Mouse (Mus musculus): Measurements from ENCODE around the gene Gm43518. TPM values are rescaled to one million over a fixed set of nuclear protein-coding genes. Genes with fewer than 3 reads are reported as not detected.

Gm43518 gene
- 2.0 TPM in 1 of 2 replicates, not detected in the other for polyA plus RNA-seq (2012; rRNA removed; ENCODE audit: low replicate concordance)

GRCm38 (mm10) chr5:123927118-123927517, at the start of gene Gm43518:
TSS of gene Gm43518 (plus strand) at chr5:123927418.

DNA sequence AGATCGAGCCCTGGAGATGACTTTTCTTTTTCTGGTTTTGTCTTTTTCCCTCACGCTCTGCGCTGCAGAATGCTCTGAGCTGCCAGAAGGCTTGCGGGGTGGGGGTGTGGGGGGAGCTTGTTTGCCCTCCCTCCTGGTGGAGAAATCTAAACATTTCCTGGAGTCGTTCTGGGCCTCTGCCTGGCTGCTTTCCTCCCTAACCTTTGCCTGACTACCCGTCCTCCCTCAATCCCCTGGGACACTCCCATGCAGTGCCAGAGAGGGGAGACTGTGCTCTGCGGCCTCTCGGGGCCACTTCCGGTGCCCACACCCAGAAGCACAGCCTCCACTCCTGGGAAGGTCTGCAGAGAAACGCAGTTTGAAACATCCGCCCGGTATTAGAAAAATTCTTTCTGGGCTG, 47.3 kb upstream of the Gm43518 start, which contains the start of gene Hcar1:
TSS of gene Hcar1 (minus strand) at position 93 of the 400 bp plus-strand sequence.

GRCm38 (mm10) chr5:123906976-123907630, 20.1 kb upstream of the Gm43518 start, which contains the start of gene Denr:
TSS of gene Denr (plus strand) at chr5:123907175.

GRCm38 (mm10) chr5:123930508-123930989, 3.3 kb downstream of the Gm43518 start, which contains the start of gene Ccdc62:
TSS of gene Ccdc62 (plus strand) at chr5:123930679.

DNA sequence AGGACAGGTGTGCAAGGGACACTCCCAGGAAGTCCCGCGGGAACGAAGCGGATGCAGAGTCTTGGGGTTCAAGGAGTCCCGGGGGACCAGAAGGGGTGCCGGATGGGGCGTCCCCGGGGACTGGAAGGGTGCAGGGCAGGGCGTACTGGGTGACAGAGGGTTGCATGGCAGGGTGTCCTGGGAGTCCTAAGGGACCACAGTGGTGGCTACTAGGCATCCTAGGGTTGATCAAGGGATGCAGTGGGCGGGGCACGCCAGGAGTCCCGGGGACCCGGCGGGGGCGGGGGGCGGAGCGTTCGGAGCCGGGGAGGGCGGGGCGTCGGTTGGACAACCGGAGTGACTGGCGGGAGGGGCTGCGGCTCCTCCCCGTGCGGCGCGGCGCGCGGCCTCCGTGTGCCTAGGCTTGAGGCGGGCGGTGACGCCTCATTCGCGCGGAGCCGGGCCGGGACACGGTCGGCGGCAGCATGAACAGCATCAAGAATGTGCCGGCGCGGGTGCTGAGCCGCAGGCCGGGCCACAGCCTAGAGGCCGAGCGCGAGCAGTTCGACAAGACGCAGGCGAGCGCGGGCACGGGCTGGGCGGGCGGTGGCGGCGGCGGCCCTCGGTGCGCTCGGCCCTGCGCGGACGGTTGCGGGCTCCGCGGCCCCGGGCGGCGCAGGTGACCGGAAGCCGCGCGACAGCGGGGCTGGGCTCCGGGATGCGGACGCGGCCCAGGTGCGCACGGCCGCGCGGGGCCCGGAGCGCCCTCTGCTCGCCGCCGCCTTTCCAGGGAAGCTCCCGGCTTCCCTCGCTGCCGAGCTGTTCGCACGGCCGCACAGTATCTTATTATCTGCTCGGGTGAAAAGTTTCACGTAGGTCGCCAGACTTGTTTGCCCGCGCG, 46.3 kb downstream of the Gm43518 start, which contains the start of gene Hip1r:
TSS of gene Hip1r (plus strand) at position 330 of the 880 bp plus-strand sequence.

Other genes starting within 250 kb of the Gm43518 start
- 18.1 and 36.1 TPM in 2 replicates for gene Clip1, start 242.8 kb upstream of the Gm43518 start, polyA plus RNA-seq (2012; rRNA removed; ENCODE audit: low replicate concordance)
- 17.7 and 30.9 TPM in 2 replicates for gene Zcchc8, start 206.3 kb upstream of the Gm43518 start, polyA plus RNA-seq (2012; rRNA removed; ENCODE audit: low replicate concordance)
- 7.7 and 16.7 TPM in 2 replicates for gene Rsrc2, start 178.0 kb upstream of the Gm43518 start, polyA plus RNA-seq (2012; rRNA removed; ENCODE audit: low replicate concordance)
- gene Kntc1, start 177.7 kb upstream of the Gm43518 start, polyA plus RNA-seq (2012; rRNA removed; ENCODE audit: low replicate concordance) = 0.22 and 0.45 TPM in 2 replicates
- gene Hcar2, start 61.9 kb upstream of the Gm43518 start, polyA plus RNA-seq (2012; rRNA removed; ENCODE audit: low replicate concordance) = 20.7 and 39.8 TPM in 2 replicates
- 56.6 and 69.7 TPM in 2 replicates for gene Hcar1, start 47.4 kb upstream of the Gm43518 start, polyA plus RNA-seq (2012; rRNA removed; ENCODE audit: low replicate concordance)
- 9.1 and 10.4 TPM in 2 replicates for gene Denr, start 20.2 kb upstream of the Gm43518 start, polyA plus RNA-seq (2012; rRNA removed; ENCODE audit: low replicate concordance)
- 2.5 and 8.1 TPM in 2 replicates for gene Ccdc62, start 3.3 kb downstream of the Gm43518 start, polyA plus RNA-seq (2012; rRNA removed; ENCODE audit: low replicate concordance)
- gene Hip1r, start 46.2 kb downstream of the Gm43518 start, polyA plus RNA-seq (2012; rRNA removed; ENCODE audit: low replicate concordance) = 16.8 and 39.0 TPM in 2 replicates
- gene Vps37b, start 104.9 kb downstream of the Gm43518 start, polyA plus RNA-seq (2012; rRNA removed; ENCODE audit: low replicate concordance) = 36.0 and 89.6 TPM in 2 replicates
- 12.6 and 19.9 TPM in 2 replicates for gene Abcb9, start 168.4 kb downstream of the Gm43518 start, polyA plus RNA-seq (2012; rRNA removed; ENCODE audit: low replicate concordance)
- gene Ogfod2, start 184.9 kb downstream of the Gm43518 start, polyA plus RNA-seq (2012; rRNA removed; ENCODE audit: low replicate concordance) = 51.2 and 96.8 TPM in 2 replicates
- 18.5 and 36.2 TPM in 2 replicates for gene Arl6ip4, start 188.7 kb downstream of the Gm43518 start, polyA plus RNA-seq (2012; rRNA removed; ENCODE audit: low replicate concordance)

Data from mammary gland, adult 2 months (tissue).